Mouse (Mus musculus) heart, embryonic 16.5 days (tissue): Measurements from ENCODE around the gene Kazald1. TPM values are rescaled to one million over a fixed set of nuclear protein-coding genes. Genes with fewer than 3 reads are reported as not detected.

ENCODE experiments used
- ATAC-seq: fragments of 200-750 bp; cut with Nextera tagmentation; replicated peaks from 2 replicates; pipeline ENCODE4 v1.8.0; 2017; ENCODE audit warnings: moderate number of reproducible peaks; ENCODE audit not compliant: insufficient read depth, low FRiP score; ENCODE audit errors: extremely low read depth
- H3K27ac ChIP-seq: fragments of 300-500 bp; sonication (generic); 2 replicates; pipeline ENCODE4 v1.5.1; 2014; ENCODE audit warnings: mild to moderate bottlenecking, low read length, control low read depth, moderate library complexity
- H3K27me3 ChIP-seq: fragments of 300-500 bp; sonication (generic); 2 replicates; pipeline ENCODE4 v1.6.1; 2014; ENCODE audit warnings: low read length, mixed read lengths; ENCODE audit not compliant: control insufficient read depth, insufficient read depth
- H3K36me3 ChIP-seq: fragments of 300-500 bp; sonication (generic); 2 replicates; pipeline ENCODE4 v1.6.1; 2014; ENCODE audit not compliant: control insufficient read depth, insufficient read depth
- H3K4me1 ChIP-seq: fragments of 300-500 bp; sonication (generic); 2 replicates; pipeline ENCODE4 v1.6.1; 2014; ENCODE audit warnings: low read length, mixed read lengths; ENCODE audit not compliant: control insufficient read depth, insufficient read depth
- H3K4me2 ChIP-seq: fragments of 300-500 bp; sonication (generic); 2 replicates; pipeline ENCODE4 v1.6.1; 2014; ENCODE audit warnings: low read depth, mild to moderate bottlenecking, control low read depth, low read length
- H3K4me3 ChIP-seq: fragments of 300-500 bp; sonication (generic); 2 replicates; pipeline ENCODE4 v1.5.1; 2014; ENCODE audit warnings: mild to moderate bottlenecking, control low read depth, low read length
- H3K9ac ChIP-seq: fragments of 300-500 bp; sonication (generic); 2 replicates; pipeline ENCODE4 v1.6.1; 2014; ENCODE audit warnings: low read length, control low read depth
- H3K9me3 ChIP-seq: fragments of 300-500 bp; sonication (generic); replicated peaks from 2 replicates; pipeline ENCODE4 v1.6.1; 2016; ENCODE audit warnings: low read length; ENCODE audit not compliant: control insufficient read depth
- WGBS: fragments of 180-500 bp; shearing (Covaris S2); extraction: QIAGEN DNeasy Blood & Tissue Kit; methylation state at CpG from one replicate; pipeline ENCODE4 v1.1.7; 2014; 5-methylcytosine and 5-hydroxymethylcytosine counted together
- polyA plus RNA-seq: library from polyadenylated mRNA; unstranded; fragments of >200 nt; fragmentation: Nextera tagmentation; extraction: Ambion mirVana; gene quantifications from 2 replicates; pipeline ENCODE4 v1.2.1, GENCODE M21; 2015

Gene Kazald1
- polyA plus RNA-seq, 1 experiment from 2014 or later = 13.0 TPM

DNA sequence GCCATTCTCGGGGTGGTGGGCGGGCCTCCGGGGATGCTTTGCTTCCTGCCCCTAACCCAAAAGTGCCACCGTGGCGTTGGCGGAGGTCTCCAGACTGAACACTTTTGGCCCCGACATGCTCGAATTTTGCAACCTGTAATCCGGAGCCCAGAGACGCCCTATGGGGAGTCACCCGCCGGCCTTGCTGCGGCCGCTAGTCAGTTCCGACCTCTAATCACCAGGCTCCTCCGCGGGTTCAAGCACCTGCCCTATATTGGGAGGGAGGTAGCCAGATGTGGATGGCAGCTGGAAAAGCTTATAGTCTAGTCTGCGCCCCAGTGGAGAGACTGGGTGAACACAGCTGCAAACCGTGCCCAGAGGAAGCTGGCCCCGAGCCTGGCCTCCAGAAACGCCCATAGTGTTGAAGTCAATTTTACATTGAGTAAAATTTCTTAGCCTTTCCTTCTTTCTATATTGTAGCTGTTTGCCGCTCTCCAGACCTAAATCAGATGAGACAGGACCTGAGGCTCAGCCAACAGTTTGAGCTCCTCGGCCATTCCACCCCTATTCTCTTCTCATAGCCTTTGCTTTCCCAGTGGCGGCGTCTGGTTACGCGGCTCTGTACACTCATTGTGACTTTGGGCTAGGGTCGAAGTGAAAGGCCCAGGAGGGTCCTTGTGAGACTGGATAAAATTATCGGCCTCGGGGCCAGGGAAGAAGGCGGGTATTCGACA lies 438 bp downstream of the Kazald1 start:
- Histone ChIP-seq H3K36me3 (no peaks in the 10 kb centered on the region), H3K9me3 (no peaks in the 10 kb centered on the region), H3K4me1 (peaks cover 32% of the 10 kb centered on the region), H3K4me3 (peak overlapping the region; percentile 68), H3K9ac (peak overlapping the region; percentile 88), H3K27ac (peak overlapping the region; percentile 94), H3K4me2 (peak overlapping the region; percentile 92), H3K27me3 (peaks cover 30% of the 10 kb centered on the region)
- ATAC-seq = peak; percentile 30
- WGBS = 1% methylated on average over 32 of the region's 32 CpGs

GRCm38 (mm10) chr19:45076036-45076575 lies 1.1 kb downstream of the Kazald1 start:
- Histone ChIP-seq H3K27me3 (peaks cover 36% of the 10 kb centered on the region), H3K4me1 (peaks cover 38% of the 10 kb centered on the region)
- 12% methylated on average over 17 of the region's 17 CpGs for WGBS

GRCm38 (mm10) chr19:45076586-45077510 lies 1.8 kb downstream of the Kazald1 start:
- Histone ChIP-seq H3K27me3 (peaks cover 38% of the 10 kb centered on the region), H3K9ac (peak overlapping the region; percentile 59), H3K4me3 (peak overlapping the region; percentile 68), H3K4me1 (peaks cover 39% of the 10 kb centered on the region), H3K4me2 (peak overlapping the region; percentile 92), H3K9me3 (no peaks in the 10 kb centered on the region), H3K27ac (peak overlapping the region; percentile 20; the same call in 1 of the 2 replicates), H3K36me3 (no peaks in the 10 kb centered on the region)
- under 1% methylated on average over 62 of the region's 62 CpGs for WGBS
- ATAC-seq = no peak

More at GRCm38 (mm10) chr19:45076036-45076575, 1.1 kb downstream of the Kazald1 start:
- Histone ChIP-seq H3K4me2 (peak overlapping the region; percentile 92), H3K9ac (peak overlapping the region; percentile 88), H3K4me3 (peak overlapping the region; percentile 68), H3K9me3 (no peaks in the 10 kb centered on the region), H3K36me3 (no peaks in the 10 kb centered on the region), H3K27ac (peak overlapping the region; percentile 94)
- no peak for ATAC-seq

GRCm38 (mm10) chr19:45077742-45078645 lies 3.0 kb downstream of the Kazald1 start:
- Histone ChIP-seq H3K27me3 (peaks cover 43% of the 10 kb centered on the region), H3K4me2 (peak overlapping the region; percentile 92; the same call in 1 of the 2 replicates), H3K27ac (no peak overlapping the region), H3K36me3 (no peaks in the 10 kb centered on the region), H3K4me3 (peak overlapping the region; percentile 68; the same call in 1 of the 2 replicates), H3K4me1 (peaks cover 39% of the 10 kb centered on the region), H3K9ac (no peak overlapping the region), H3K9me3 (no peaks in the 10 kb centered on the region)
- no peak for ATAC-seq
- 14% methylated on average over 20 of the region's 20 CpGs for WGBS

DNA sequence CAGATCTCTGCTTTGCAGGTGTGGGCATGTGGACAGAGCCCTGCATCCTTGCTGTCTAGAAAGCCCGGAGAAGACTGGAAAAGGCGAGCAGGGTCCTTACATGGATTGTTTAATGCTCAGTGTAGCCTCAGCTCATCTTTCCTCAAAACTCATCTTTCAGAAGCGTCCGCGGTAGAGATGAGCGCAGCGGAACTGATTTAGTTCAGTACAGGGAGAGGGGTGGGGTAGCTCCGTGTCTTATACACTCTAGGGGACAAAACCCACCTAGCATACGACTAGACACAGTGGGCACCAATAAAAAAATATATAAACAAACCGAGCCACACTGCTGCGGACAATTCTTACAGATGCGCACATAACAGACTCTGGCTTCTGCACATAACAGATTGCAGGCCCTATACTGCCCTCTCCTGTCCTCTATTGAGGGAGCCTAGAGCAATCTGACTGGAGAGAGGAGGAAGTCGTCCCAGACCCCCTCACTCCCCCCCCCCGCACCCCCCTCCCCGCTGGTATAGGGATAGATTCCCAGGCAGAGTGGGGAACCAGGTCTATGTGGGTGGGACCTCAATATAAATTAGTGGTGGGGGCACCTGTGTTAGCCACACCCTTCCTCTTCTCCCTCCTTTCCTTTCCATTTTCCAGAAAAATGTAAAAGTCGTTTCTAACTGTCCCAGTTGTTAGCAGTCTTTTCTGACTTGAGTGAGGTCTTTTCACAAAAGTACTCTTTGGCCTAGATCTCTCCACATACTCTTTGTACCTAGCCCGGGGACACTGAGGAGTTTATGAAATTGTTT lies 4.1 kb downstream of the Kazald1 start:
- Histone ChIP-seq H3K27me3 (peaks cover 53% of the 10 kb centered on the region), H3K9ac (peak overlapping the region; percentile 53), H3K4me3 (peak overlapping the region; percentile 38), H3K9me3 (no peaks in the 10 kb centered on the region), H3K36me3 (no peaks in the 10 kb centered on the region), H3K4me1 (peaks cover 36% of the 10 kb centered on the region), H3K4me2 (peak overlapping the region; percentile 80), H3K27ac (peak overlapping the region; percentile 15; the same call in 1 of the 2 replicates)
- WGBS = 11% methylated on average over 17 of the region's 17 CpGs
- no peak for ATAC-seq

GRCm38 (mm10) chr19:45079769-45080515 lies 4.9 kb downstream of the Kazald1 start:
- H3K9ac ChIP-seq = peak overlapping the region; percentile 53
- H3K4me3 ChIP-seq = peak overlapping the region; percentile 38
- H3K27me3 ChIP-seq = peaks cover 55% of the 10 kb centered on the region
- H3K9me3 ChIP-seq = no peaks in the 10 kb centered on the region
- H3K36me3 ChIP-seq = no peaks in the 10 kb centered on the region
- H3K27ac ChIP-seq = peak overlapping the region; percentile 15
- peak; percentile 19; the same call in 1 of the 2 replicates for ATAC-seq
- H3K4me1 ChIP-seq = peaks cover 36% of the 10 kb centered on the region
- peak overlapping the region; percentile 80 for H3K4me2 ChIP-seq
- WGBS = under 1% methylated on average over 45 of the region's 45 CpGs

- Histone ChIP-seq H3K36me3 (no peaks in the 10 kb centered on the region), H3K9me3 (no peaks in the 10 kb centered on the region), H3K27ac (no peak overlapping the region), H3K27me3 (peaks cover 60% of the 10 kb centered on the region), H3K4me2 (peak overlapping the region; percentile 80), H3K4me3 (peak overlapping the region; percentile 38), H3K9ac (peak overlapping the region; percentile 53), H3K4me1 (peaks cover 33% of the 10 kb centered on the region)
- no peak for ATAC-seq
- WGBS = 3% methylated on average over 17 of the region's 17 CpGs
Observed at GRCm38 (mm10) chr19:45080711-45081110, 5.7 kb downstream of the Kazald1 start.
